Mouse (Mus musculus) liver, embryonic 12.5 days (tissue): ENCODE measurements around the gene Gm5414. TPM values are rescaled to one million over a fixed set of nuclear protein-coding genes. Genes with fewer than 3 reads are reported as not detected.

Experiments
- microRNA-seq: library from miRNA; unstranded; fragments of <30 nt; microRNA quantifications from one replicate; pipeline ENCODE4, GENCODE M21; 2017
- polyA plus RNA-seq: library from polyadenylated mRNA; unstranded; fragments of >200 nt; fragmentation: Nextera tagmentation; extraction: Ambion mirVana; gene quantifications from 2 replicates; pipeline ENCODE4 v1.2.1, GENCODE M21; 2016

The Gm5414 gene
- polyA plus RNA-seq, 1 experiment from 2014 or later, result not detected

Small RNA genes lying within 50 kb of the gene (microRNA-seq; reads per million reads assigned to microRNA genes)
- gene Gm44383, result not detected
- gene Gm44479, result not detected

Other genes with a start within 250 kb of the Gm5414 start
- 6.0 and 6.1 TPM in 2 replicates for gene Krt7, start 217.1 kb downstream of the Gm5414 start, polyA plus RNA-seq
- not detected in 2 replicates for gene Krt87, start 189.4 kb downstream of the Gm5414 start, polyA plus RNA-seq
- not detected in 2 replicates for gene Krt88, start 180.4 kb downstream of the Gm5414 start, polyA plus RNA-seq
- gene Krt81, start 164.4 kb downstream of the Gm5414 start, polyA plus RNA-seq, result not detected in 2 replicates
- gene Krt86, start 154.7 kb downstream of the Gm5414 start, polyA plus RNA-seq, result not detected in 2 replicates
- gene Krt83, start 136.7 kb downstream of the Gm5414 start, polyA plus RNA-seq, result not detected in 2 replicates
- gene Gm49425, start 110.9 kb downstream of the Gm5414 start, polyA plus RNA-seq, result not detected in 2 replicates
- not detected in 2 replicates for gene Krt84, start 95.4 kb downstream of the Gm5414 start, polyA plus RNA-seq
- gene Krt82, start 77.5 kb downstream of the Gm5414 start, polyA plus RNA-seq, result not detected in 2 replicates
- gene Krt90, start 65.2 kb downstream of the Gm5414 start, polyA plus RNA-seq, result not detected in 2 replicates
- gene Krt75, start 54.3 kb downstream of the Gm5414 start, polyA plus RNA-seq, result not detected in 2 replicates
- not detected in 2 replicates for gene Gm5478, start 19.2 kb upstream of the Gm5414 start, polyA plus RNA-seq
- gene Krt6b, start 52.1 kb upstream of the Gm5414 start, polyA plus RNA-seq, result not detected in 2 replicates
- not detected in 2 replicates for gene Krt6a, start 66.1 kb upstream of the Gm5414 start, polyA plus RNA-seq
- gene Krt5, start 84.7 kb upstream of the Gm5414 start, polyA plus RNA-seq, result 0.08 and 0.38 TPM in 2 replicates
- gene Krt71, start 114.9 kb upstream of the Gm5414 start, polyA plus RNA-seq, result not detected in 2 replicates
- gene Krt72, start 158.3 kb upstream of the Gm5414 start, polyA plus RNA-seq, result not detected in 2 replicates
- not detected in 2 replicates for gene Krt73, start 174.2 kb upstream of the Gm5414 start, polyA plus RNA-seq
- not detected in 2 replicates for gene Krt2, start 190.0 kb upstream of the Gm5414 start, polyA plus RNA-seq
- 0.06 and 0.38 TPM in 2 replicates for gene Krt1, start 222.6 kb upstream of the Gm5414 start, polyA plus RNA-seq
- not detected in 2 replicates for gene Krt77, start 241.5 kb upstream of the Gm5414 start, polyA plus RNA-seq